Mouse (Mus musculus): Measurements from ENCODE around the gene Ppwd1. TPM values are rescaled to one million over a fixed set of nuclear protein-coding genes. Genes with fewer than 3 reads are reported as not detected.

Gene Ppwd1
- polyA plus RNA-seq, 1 experiment from 2014 or later: 16.6 TPM

- peak; percentile 98 for ATAC-seq (replicated peaks; ENCODE audit: low FRiP score)
- Histone ChIP-seq H3K4me2 (ENCODE audit: low read depth, low read length, severe bottlenecking) (peak within 1 kb of the TSS; percentile 71), H3K4me3 (ENCODE audit: low read depth, low read length) (peak within 1 kb of the TSS; percentile 79)
Measured at GRCm38 (mm10) chr13:104178650-104179121, 50.0 kb downstream of the Ppwd1 start, which contains the start of gene Trim23. Gene Trim23, plus strand, starts transcription at chr13:104178797.

DNA sequence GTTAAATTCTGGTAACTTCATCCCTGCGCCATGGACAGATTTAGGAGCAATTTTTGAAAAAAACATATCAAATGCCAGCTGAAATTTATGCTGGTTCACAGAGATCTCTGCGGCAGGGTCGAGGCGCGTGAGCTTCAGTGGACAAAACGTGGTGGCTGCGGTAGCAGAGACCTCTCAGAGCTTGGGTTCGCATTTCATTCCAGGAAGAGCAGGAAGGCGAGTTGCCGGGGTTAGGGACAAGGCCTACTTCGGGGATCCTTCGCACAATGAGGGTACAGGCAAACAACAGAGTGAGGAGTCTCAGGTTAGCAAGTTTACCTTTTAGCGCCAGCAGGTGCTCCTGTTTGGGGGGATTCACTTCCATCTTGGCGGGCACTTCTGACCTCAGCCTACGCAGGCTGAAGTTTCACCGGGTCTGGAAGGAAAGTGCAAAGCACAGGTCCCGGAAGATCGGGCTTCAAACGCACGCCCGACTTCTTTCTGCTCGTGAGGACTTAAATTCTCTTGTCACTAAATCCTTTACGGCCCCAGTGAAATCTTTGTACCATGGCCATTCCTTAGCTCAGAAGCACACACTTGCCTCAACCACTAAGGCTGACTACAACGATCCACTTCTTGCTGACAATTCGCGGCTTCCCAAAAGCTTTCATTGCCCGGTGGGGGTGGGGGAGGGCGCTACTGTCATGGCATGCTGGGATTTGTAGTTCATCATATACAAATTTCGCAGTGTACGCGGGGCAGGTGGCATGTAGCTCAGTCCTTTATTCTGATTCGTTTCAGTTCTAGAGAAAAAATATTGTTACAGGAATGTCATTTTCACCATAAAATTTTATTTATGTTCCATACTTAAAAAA lies 50.6 kb downstream of the Ppwd1 start, which contains the start of gene Trappc13:
Trappc13 (minus strand) TSS at position 674 of the 854 bp plus-strand sequence.
- Histone ChIP-seq H3K9me3 (ENCODE audit: control insufficient read depth, low read length) (no peaks in the 10 kb centered on the region), H3K27ac (ENCODE audit: low read depth, low read length) (peak within 1 kb of the TSS; percentile 50; the same call in 1 of the 2 replicates), H3K4me1 (replicated peaks; ENCODE audit: control insufficient read depth, insufficient read depth, low read length) (no peaks in the 10 kb centered on the region), H3K36me3 (ENCODE audit: control insufficient read depth, insufficient read depth, low read length) (no peaks in the 10 kb centered on the region), H3K9ac (ENCODE audit: low read length) (peak within 1 kb of the TSS; percentile 74), H3K27me3 (ENCODE audit: control insufficient read depth, insufficient read depth, low read length) (no peaks in the 10 kb centered on the region), H3K4me2 (ENCODE audit: low read depth, low read length, severe bottlenecking) (peak within 1 kb of the TSS; percentile 71), H3K4me3 (ENCODE audit: low read depth, low read length) (peak within 1 kb of the TSS; percentile 79)
- WGBS: under 1% methylated on average over 32 of the region's 32 CpGs
- DNase-seq (ENCODE audit: low spot score) (peak; percentile 88), ATAC-seq (replicated peaks; ENCODE audit: low FRiP score) (peak; percentile 89)

More at GRCm38 (mm10) chr13:104178650-104179121, 50.0 kb downstream of the Ppwd1 start, which contains the start of gene Trim23:
- Histone ChIP-seq H3K36me3 (ENCODE audit: control insufficient read depth, insufficient read depth, low read length) (no peaks in the 10 kb centered on the region), H3K27ac (ENCODE audit: low read depth, low read length) (peak within 1 kb of the TSS; percentile 50; the same call in 1 of the 2 replicates), H3K9me3 (ENCODE audit: control insufficient read depth, low read length) (no peaks in the 10 kb centered on the region), H3K9ac (ENCODE audit: low read length) (peak within 1 kb of the TSS; percentile 74), H3K4me1 (replicated peaks; ENCODE audit: control insufficient read depth, insufficient read depth, low read length) (no peaks in the 10 kb centered on the region), H3K27me3 (ENCODE audit: control insufficient read depth, insufficient read depth, low read length) (no peaks in the 10 kb centered on the region)
- DNase-seq (ENCODE audit: low spot score): peak; percentile 97
- WGBS: under 1% methylated on average over 38 of the region's 38 CpGs

DNA sequence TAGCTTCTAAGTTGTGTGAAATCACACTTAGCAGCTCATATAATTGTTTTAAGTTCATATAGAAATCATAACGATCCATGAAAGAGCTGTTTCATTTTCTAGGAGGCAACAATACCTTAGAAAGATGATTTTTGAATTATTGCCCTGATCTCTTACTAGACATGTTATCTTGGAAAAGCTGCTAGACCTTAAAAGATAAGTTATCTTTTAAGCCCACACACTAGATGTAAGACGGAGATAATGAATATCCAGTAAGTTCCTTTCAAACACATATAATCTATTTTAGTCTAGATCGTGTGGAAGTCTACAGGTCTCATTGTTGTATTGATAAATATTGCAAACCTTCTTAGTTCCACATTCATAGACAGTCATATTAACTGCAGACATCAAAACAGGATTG lies 51.8 kb downstream of the Ppwd1 start:
- 83% methylated on average over 3 of the region's 3 CpGs for WGBS
- no peaks in the 10 kb centered on the region for H3K9me3 ChIP-seq (ENCODE audit: control insufficient read depth, low read length)
- H3K36me3 ChIP-seq (ENCODE audit: control insufficient read depth, insufficient read depth, low read length): no peaks in the 10 kb centered on the region
- peak overlapping the region; percentile 79 for H3K4me3 ChIP-seq (ENCODE audit: low read depth, low read length)
- H3K4me2 ChIP-seq (ENCODE audit: low read depth, low read length, severe bottlenecking): peak overlapping the region; percentile 52
- H3K27ac ChIP-seq (ENCODE audit: low read depth, low read length): no peak overlapping the region
- H3K4me1 ChIP-seq (replicated peaks; ENCODE audit: control insufficient read depth, insufficient read depth, low read length): no peaks in the 10 kb centered on the region
- DNase-seq (ENCODE audit: low spot score): no peak
- H3K27me3 ChIP-seq (ENCODE audit: control insufficient read depth, insufficient read depth, low read length): no peaks in the 10 kb centered on the region
- H3K9ac ChIP-seq (ENCODE audit: low read length): peak overlapping the region; percentile 46
- ATAC-seq (replicated peaks; ENCODE audit: low FRiP score): no peak

DNA sequence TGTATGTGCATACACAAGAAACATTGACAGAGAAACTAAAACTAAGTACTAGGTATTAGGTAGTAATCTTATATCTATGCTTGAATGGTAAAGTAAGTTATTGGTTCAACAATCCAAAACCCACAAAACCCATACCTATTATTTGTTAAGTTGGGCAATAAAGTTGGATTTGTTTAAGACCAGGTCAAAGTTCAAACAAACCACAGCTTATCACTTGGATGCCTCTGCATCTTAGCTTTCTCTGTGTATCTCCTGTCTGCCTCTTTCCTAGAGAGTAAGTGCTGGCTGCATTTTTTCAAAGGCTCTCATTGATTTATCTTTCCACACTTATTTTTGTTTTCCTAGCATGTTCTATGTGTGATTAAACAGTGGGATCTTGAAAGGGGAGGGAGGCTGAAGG lies 56.1 kb downstream of the Ppwd1 start:
- H3K27me3 ChIP-seq (ENCODE audit: control insufficient read depth, insufficient read depth, low read length): no peaks in the 10 kb centered on the region
- H3K4me1 ChIP-seq (replicated peaks; ENCODE audit: control insufficient read depth, insufficient read depth, low read length): no peaks in the 10 kb centered on the region
- H3K36me3 ChIP-seq (ENCODE audit: control insufficient read depth, insufficient read depth, low read length): peaks cover 6% of the 10 kb centered on the region; the same call in 1 of the 2 replicates
- ATAC-seq (replicated peaks; ENCODE audit: low FRiP score) (no peak), DNase-seq (ENCODE audit: low spot score) (no peak)
- no peaks in the 10 kb centered on the region for H3K9me3 ChIP-seq (ENCODE audit: control insufficient read depth, low read length)
- no peak overlapping the region for H3K27ac ChIP-seq (ENCODE audit: low read depth, low read length)
- no peak overlapping the region for H3K9ac ChIP-seq (ENCODE audit: low read length)
- H3K4me3 ChIP-seq (ENCODE audit: low read depth, low read length): no peak overlapping the region
- no peak overlapping the region for H3K4me2 ChIP-seq (ENCODE audit: low read depth, low read length, severe bottlenecking)

DNA sequence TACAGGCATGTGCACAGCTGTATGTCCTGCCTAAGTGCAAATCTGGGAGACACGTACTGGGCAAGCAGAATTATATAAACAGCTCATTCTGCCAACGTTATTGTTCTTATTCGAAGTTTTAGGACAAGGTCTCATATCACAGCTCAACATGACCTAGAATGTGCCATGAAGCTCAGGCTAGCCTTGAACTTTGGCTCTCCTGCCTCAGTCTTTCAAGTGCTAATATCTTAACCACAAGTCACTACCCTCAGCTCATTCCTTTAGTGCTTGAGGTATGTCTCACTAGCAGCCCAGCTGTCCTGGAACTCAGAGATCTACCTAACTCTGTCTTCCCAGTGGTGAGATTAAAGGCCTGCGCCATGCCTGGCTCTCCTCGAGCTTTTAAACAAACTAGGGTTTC lies 56.9 kb downstream of the Ppwd1 start:
- Histone ChIP-seq H3K4me2 (ENCODE audit: low read depth, low read length, severe bottlenecking) (no peak overlapping the region), H3K27me3 (ENCODE audit: control insufficient read depth, insufficient read depth, low read length) (no peaks in the 10 kb centered on the region), H3K4me3 (ENCODE audit: low read depth, low read length) (no peak overlapping the region), H3K4me1 (replicated peaks; ENCODE audit: control insufficient read depth, insufficient read depth, low read length) (no peaks in the 10 kb centered on the region), H3K9me3 (ENCODE audit: control insufficient read depth, low read length) (no peaks in the 10 kb centered on the region), H3K36me3 (ENCODE audit: control insufficient read depth, insufficient read depth, low read length) (peaks cover 6% of the 10 kb centered on the region; the same call in 1 of the 2 replicates), H3K9ac (ENCODE audit: low read length) (no peak overlapping the region), H3K27ac (ENCODE audit: low read depth, low read length) (no peak overlapping the region)
- WGBS: 92% methylated on average over 5 of the region's 5 CpGs
- DNase-seq (ENCODE audit: low spot score): no peak
- ATAC-seq (replicated peaks; ENCODE audit: low FRiP score): no peak

GRCm38 (mm10) chr13:104155686-104156085 lies 73.0 kb downstream of the Ppwd1 start:
- peaks cover 2% of the 10 kb centered on the region; the same call in 1 of the 2 replicates for H3K36me3 ChIP-seq (ENCODE audit: control insufficient read depth, insufficient read depth, low read length)

More at GRCm38 (mm10) chr13:104155686-104156085, 73.0 kb downstream of the Ppwd1 start:
- Histone ChIP-seq H3K4me3 (ENCODE audit: low read depth, low read length) (no peak overlapping the region), H3K9me3 (ENCODE audit: control insufficient read depth, low read length) (no peaks in the 10 kb centered on the region), H3K9ac (ENCODE audit: low read length) (no peak overlapping the region), H3K27me3 (ENCODE audit: control insufficient read depth, insufficient read depth, low read length) (no peaks in the 10 kb centered on the region), H3K4me1 (replicated peaks; ENCODE audit: control insufficient read depth, insufficient read depth, low read length) (no peaks in the 10 kb centered on the region), H3K4me2 (ENCODE audit: low read depth, low read length, severe bottlenecking) (no peak overlapping the region), H3K27ac (ENCODE audit: low read depth, low read length) (no peak overlapping the region)
- no peak for ATAC-seq (replicated peaks; ENCODE audit: low FRiP score)
- no peak for DNase-seq (ENCODE audit: low spot score)
- 94% methylated on average over 1 of the region's 1 CpGs for WGBS

Other genes with a start within 250 kb of the Ppwd1 start
- gene Nln, start 119.2 kb downstream of the Ppwd1 start, polyA plus RNA-seq (2014; fragmentation: Nextera tagmentation; extraction: Ambion mirVana): 21.1 TPM in 2 replicates
- 16.7 and 18.1 TPM in 2 replicates for gene Sgtb, start 119.1 kb downstream of the Ppwd1 start, polyA plus RNA-seq (2014; fragmentation: Nextera tagmentation; extraction: Ambion mirVana)
- gene Trappc13, start 50.4 kb downstream of the Ppwd1 start, polyA plus RNA-seq (2014; fragmentation: Nextera tagmentation; extraction: Ambion mirVana): 85.0 and 101 TPM in 2 replicates
- 23.2 and 27.6 TPM in 2 replicates for gene Trim23, start 50.0 kb downstream of the Ppwd1 start, polyA plus RNA-seq (2014; fragmentation: Nextera tagmentation; extraction: Ambion mirVana)
- gene Cenpk, start 232 bp downstream of the Ppwd1 start, polyA plus RNA-seq (2014; fragmentation: Nextera tagmentation; extraction: Ambion mirVana): 77.8 and 92.6 TPM in 2 replicates
- 2.9 and 3.2 TPM in 2 replicates for gene Adamts6, start 59.0 kb upstream of the Ppwd1 start, polyA plus RNA-seq (2014; fragmentation: Nextera tagmentation; extraction: Ambion mirVana)

Measured in forebrain, embryonic 11.5 days (tissue).